In genomic region chr10:23076691-23077385, GRCm38 (mm10) we compare ENCODE assay signal across 8 mouse cellular contexts.
DNase-seq lines count a peak whose midpoint lies in the region; ATAC-seq and TF ChIP-seq lines count a peak whose summit lies in the region.

No protein-coding gene starts in this region.

- H3K4me2 ChIP-seq in embryonic facial prominence, embryonic 13.5 days, result peak overlapping the region; percentile 3
- peak overlapping the region; percentile 55 for H3K4me2 ChIP-seq in intestine, embryonic 15.5 days (replicated peaks)
- peak overlapping the region; percentile 29 for H3K4me2 ChIP-seq in lung, embryonic 16.5 days (ENCODE audit: low read depth, low read length)

- H3K27me3 ChIP-seq in embryonic facial prominence, embryonic 13.5 days, result no peaks in the 10 kb centered on the region
- no peaks in the 10 kb centered on the region for H3K27me3 ChIP-seq in intestine, embryonic 15.5 days (replicated peaks)
- H3K27me3 ChIP-seq in lung, embryonic 16.5 days (ENCODE audit: control insufficient read depth, insufficient read depth, low read depth, low read length), result no peaks in the 10 kb centered on the region
- no peaks in the 10 kb centered on the region for H3K27me3 ChIP-seq in testis, adult 2 months (ENCODE audit: control insufficient read depth, insufficient read depth, low read length)

- TF ChIP-seq POLR2A in testis, adult 2 months (IDR thresholded peaks at IDR 0.05; ENCODE audit: control insufficient read depth, low read depth, low read length), result no peak

- WGBS in embryonic facial prominence, embryonic 13.5 days, result 65% methylated on average over 21 of the region's 21 CpGs
- 21% methylated on average over 21 of the region's 21 CpGs for WGBS in intestine, embryonic 15.5 days
- 34% methylated on average over 21 of the region's 21 CpGs for WGBS in lung, embryonic 16.5 days

- DNase-seq in kidney, adult 18-20 months, result peak; percentile 17
- DNase-seq in kidney, adult 11 months, result no peak
- no peak for DNase-seq in cerebellum, adult 11-12 months
- DNase-seq in retina, embryonic 14.5 days (ENCODE audit: low spot score), result no peak

- ATAC-seq in embryonic facial prominence, embryonic 13.5 days (ENCODE audit: insufficient number of reproducible peaks, insufficient read depth, low FRiP score, low TSS enrichment, low read depth), result no peak
- ATAC-seq in intestine, embryonic 15.5 days, result peak; percentile 77
- ATAC-seq in lung, embryonic 16.5 days (ENCODE audit: low read depth), result no peak; the same call in 1 of the 2 replicates

- no peak for TF ChIP-seq CTCF in testis, adult 2 months (IDR thresholded peaks at IDR 0.05; ENCODE audit: control insufficient read depth, insufficient read depth, insufficient replicate concordance, low read depth, low read length)

- H3K9ac ChIP-seq in embryonic facial prominence, embryonic 13.5 days, result no peak overlapping the region
- peak overlapping the region; percentile 6; the same call in 1 of the 2 replicates for H3K9ac ChIP-seq in intestine, embryonic 15.5 days
- peak overlapping the region; percentile 25 for H3K9ac ChIP-seq in lung, embryonic 16.5 days (ENCODE audit: low read length)

- no peak overlapping the region for H3K27ac ChIP-seq in embryonic facial prominence, embryonic 13.5 days
- peak overlapping the region; percentile 67; the same call in 1 of the 2 replicates for H3K27ac ChIP-seq in intestine, embryonic 15.5 days
- H3K27ac ChIP-seq in lung, embryonic 16.5 days (ENCODE audit: low read length), result no peak overlapping the region
- 0 out of 2 replicates have a peak overlapping the region, but pooled peaks have one; percentile 66 for H3K27ac ChIP-seq in testis, adult 2 months (ENCODE audit: control insufficient read depth, insufficient read depth, low read depth, low read length)

- H3K4me3 ChIP-seq in embryonic facial prominence, embryonic 13.5 days, result no peak overlapping the region
- H3K4me3 ChIP-seq in intestine, embryonic 15.5 days (replicated peaks), result peak overlapping the region; percentile 18
- H3K4me3 ChIP-seq in lung, embryonic 16.5 days (ENCODE audit: low read length), result peak overlapping the region; percentile 18
- peak overlapping the region; percentile 69 for H3K4me3 ChIP-seq in testis, adult 2 months (ENCODE audit: control insufficient read depth, low read depth, low read length)

- no peaks in the 10 kb centered on the region for H3K4me1 ChIP-seq in embryonic facial prominence, embryonic 13.5 days
- no peaks in the 10 kb centered on the region for H3K4me1 ChIP-seq in intestine, embryonic 15.5 days (replicated peaks)
- no peaks in the 10 kb centered on the region for H3K4me1 ChIP-seq in lung, embryonic 16.5 days (replicated peaks; ENCODE audit: control insufficient read depth, insufficient read depth, low read length)
- peaks cover 2% of the 10 kb centered on the region; the same call in 1 of the 2 replicates for H3K4me1 ChIP-seq in testis, adult 2 months (ENCODE audit: control insufficient read depth, insufficient read depth, low read length)

- H3K36me3 ChIP-seq in embryonic facial prominence, embryonic 13.5 days, result no peaks in the 10 kb centered on the region
- H3K36me3 ChIP-seq in intestine, embryonic 15.5 days, result no peaks in the 10 kb centered on the region
- no peaks in the 10 kb centered on the region for H3K36me3 ChIP-seq in lung, embryonic 16.5 days (ENCODE audit: control insufficient read depth, insufficient read depth, low read length)
- H3K36me3 ChIP-seq in testis, adult 2 months (ENCODE audit: control insufficient read depth, insufficient read depth, low read length), result no peaks in the 10 kb centered on the region

- no peaks in the 10 kb centered on the region for H3K9me3 ChIP-seq in embryonic facial prominence, embryonic 13.5 days
- H3K9me3 ChIP-seq in intestine, embryonic 15.5 days, result no peaks in the 10 kb centered on the region
- H3K9me3 ChIP-seq in lung, embryonic 16.5 days (ENCODE audit: control insufficient read depth, low read length), result no peaks in the 10 kb centered on the region

Comparison
In these comparisons a context has a peak if more than half of its experiments do, and no peak if none do; other contexts are left out.
1. H3K27ac ChIP-seq: peak in intestine, embryonic 15.5 days (single experiment) and testis, adult 2 months (single experiment); none in embryonic facial prominence, embryonic 13.5 days (single experiment) and lung, embryonic 16.5 days (single experiment).
2. H3K4me2 ChIP-seq: peak in every context shown above with its lines; median percentile 55 in intestine, embryonic 15.5 days; 29 in lung, embryonic 16.5 days; 3 in embryonic facial prominence, embryonic 13.5 days.